Mouse (Mus musculus) lung, postnatal 0 days (tissue): ENCODE measurements at regions not wholly inside any gene's neighbourhood (a gene's known extent, or its start where the extent isn't known, plus 50 kb on each side); places are given as distances from the start of the nearest gene placed in this dataset.

Experiments
- ATAC-seq: fragments of 200-750 bp; cut with Nextera tagmentation; 2 replicates; pipeline ENCODE4 v1.8.0; 2017; ENCODE audit warnings: moderate library complexity
- DNase-seq: peaks from one replicate; pipeline ENCODE4 v3.0.0-alpha.2; 2016; ENCODE audit warnings: low spot score
- H3K27ac ChIP-seq: fragments of 300-500 bp; sonication (generic); 2 replicates; pipeline ENCODE4 v1.5.1; 2014; ENCODE audit warnings: antibody characterized with exemption, mild to moderate bottlenecking, low read length, mixed read lengths
- H3K27me3 ChIP-seq: fragments of 300-500 bp; sonication (generic); replicated peaks from 2 replicates; pipeline ENCODE4 v1.6.1; 2014; ENCODE audit warnings: low read length, mixed read lengths; ENCODE audit not compliant: insufficient read depth
- H3K36me3 ChIP-seq: fragments of 300-500 bp; sonication (generic); 2 replicates; pipeline ENCODE4 v1.6.1; 2014; ENCODE audit warnings: low read length, mixed read lengths; ENCODE audit not compliant: insufficient read depth
- H3K4me1 ChIP-seq: fragments of 300-500 bp; sonication (generic); 2 replicates; pipeline ENCODE4 v1.6.1; 2014; ENCODE audit warnings: antibody characterized with exemption, low read depth, low read length, mixed read lengths; ENCODE audit not compliant: insufficient read depth
- H3K4me2 ChIP-seq: fragments of 300-500 bp; sonication (generic); replicated peaks from 2 replicates; pipeline ENCODE4 v1.6.1; 2014; ENCODE audit warnings: low read depth, mild to moderate bottlenecking, low read length, moderate library complexity, mixed read lengths
- H3K4me3 ChIP-seq: fragments of 300-500 bp; sonication (generic); 2 replicates; pipeline ENCODE4 v1.5.1; 2014; ENCODE audit warnings: low read depth, low read length
- H3K9ac ChIP-seq: fragments of 300-500 bp; sonication (generic); replicated peaks from 2 replicates; pipeline ENCODE4 v1.6.1; 2014; ENCODE audit warnings: low read depth, mild to moderate bottlenecking
- H3K9me3 ChIP-seq: fragments of 300-500 bp; sonication (generic); 2 replicates; pipeline ENCODE4 v1.6.1; 2016; ENCODE audit warnings: low read length, mixed read lengths
- CTCF ChIP-seq: IDR thresholded peaks from 2 replicates; pipeline ENCODE4 v1.5.1; 2016; ENCODE audit warnings: antibody characterized with exemption, mild to moderate bottlenecking
- EP300 ChIP-seq: IDR thresholded peaks from 2 replicates; pipeline ENCODE4 v1.6.1; 2016; ENCODE audit warnings: antibody characterized with exemption, mild to moderate bottlenecking, control low read depth
- WGBS: fragments of 180-500 bp; shearing (Covaris S2); extraction: QIAGEN DNeasy Blood & Tissue Kit; methylation state at CpG from one replicate; pipeline ENCODE4 v1.1.7; 2014; 5-methylcytosine and 5-hydroxymethylcytosine counted together

GRCm38 (mm10) chr16:5661918-5662317 is 223.2 kb upstream of the Rbfox1 start:
- DNase-seq (no peak), ATAC-seq (no peak)
- no peaks in the 10 kb centered on the region for H3K9me3 ChIP-seq
- WGBS: 52% methylated on average over 5 of the region's 5 CpGs
- H3K9ac ChIP-seq: no peak overlapping the region
- H3K4me2 ChIP-seq: no peak overlapping the region
- H3K4me1 ChIP-seq: no peaks in the 10 kb centered on the region
- TF ChIP-seq EP300: no peak
- no peak for TF ChIP-seq CTCF
- H3K4me3 ChIP-seq: no peak overlapping the region
- H3K36me3 ChIP-seq: no peaks in the 10 kb centered on the region
- H3K27me3 ChIP-seq: no peaks in the 10 kb centered on the region
- H3K27ac ChIP-seq: no peak overlapping the region

- Histone ChIP-seq H3K9ac (no peak overlapping the region), H3K27ac (no peak overlapping the region), H3K9me3 (no peaks in the 10 kb centered on the region), H3K36me3 (no peaks in the 10 kb centered on the region), H3K4me1 (no peaks in the 10 kb centered on the region), H3K27me3 (no peaks in the 10 kb centered on the region), H3K4me2 (no peak overlapping the region), H3K4me3 (no peak overlapping the region)
- 27% methylated on average over 1 of the region's 1 CpGs for WGBS
- DNase-seq (no peak), ATAC-seq (no peak)
- TF ChIP-seq EP300: no peak
- TF ChIP-seq CTCF: no peak
These were observed 233.6 kb upstream of the Rbfox1 start for GRCm38 (mm10) chr16:5651551-5651950.

- Histone ChIP-seq H3K9me3 (no peaks in the 10 kb centered on the region), H3K4me1 (no peaks in the 10 kb centered on the region), H3K4me2 (no peak overlapping the region), H3K9ac (no peak overlapping the region), H3K27ac (no peak overlapping the region), H3K36me3 (no peaks in the 10 kb centered on the region), H3K27me3 (no peaks in the 10 kb centered on the region), H3K4me3 (no peak overlapping the region)
- no peak for DNase-seq
- 51% methylated on average over 4 of the region's 4 CpGs for WGBS
- ATAC-seq: no peak
- TF ChIP-seq CTCF (no peak), EP300 (no peak)
These were observed 234.2 kb upstream of the Rbfox1 start for GRCm38 (mm10) chr16:5651002-5651401.

- no peaks in the 10 kb centered on the region for H3K27me3 ChIP-seq
- ATAC-seq: no peak
These were observed 245.2 kb upstream of the Rbfox1 start for GRCm38 (mm10) chr16:5639956-5640355.

GRCm38 (mm10) chr16:5629996-5630395 is 255.2 kb upstream of the Rbfox1 start:
- TF ChIP-seq CTCF (no peak), EP300 (no peak)
- no peak overlapping the region for H3K4me3 ChIP-seq
- H3K27me3 ChIP-seq: no peaks in the 10 kb centered on the region
- WGBS: 52% methylated on average over 3 of the region's 3 CpGs
- no peaks in the 10 kb centered on the region for H3K9me3 ChIP-seq
- H3K4me2 ChIP-seq: no peak overlapping the region
- DNase-seq (no peak), ATAC-seq (no peak)
- H3K9ac ChIP-seq: no peak overlapping the region
- H3K36me3 ChIP-seq: no peaks in the 10 kb centered on the region
- no peak overlapping the region for H3K27ac ChIP-seq
- no peaks in the 10 kb centered on the region for H3K4me1 ChIP-seq

More at GRCm38 (mm10) chr16:5639956-5640355, 245.2 kb upstream of the Rbfox1 start:
- WGBS: 69% methylated on average over 5 of the region's 5 CpGs
- no peak overlapping the region for H3K4me3 ChIP-seq
- no peak for DNase-seq
- H3K9me3 ChIP-seq: no peaks in the 10 kb centered on the region
- no peaks in the 10 kb centered on the region for H3K36me3 ChIP-seq
- H3K4me1 ChIP-seq: no peaks in the 10 kb centered on the region
- no peak overlapping the region for H3K9ac ChIP-seq
- no peak overlapping the region for H3K27ac ChIP-seq
- H3K4me2 ChIP-seq: no peak overlapping the region
- no peak for TF ChIP-seq EP300
- no peak for TF ChIP-seq CTCF

GRCm38 (mm10) chr16:5627910-5628309 is 257.2 kb upstream of the Rbfox1 start:
- Histone ChIP-seq H3K27ac (no peak overlapping the region), H3K36me3 (no peaks in the 10 kb centered on the region), H3K9ac (no peak overlapping the region), H3K9me3 (no peaks in the 10 kb centered on the region), H3K4me3 (no peak overlapping the region), H3K4me2 (no peak overlapping the region), H3K27me3 (no peaks in the 10 kb centered on the region), H3K4me1 (no peaks in the 10 kb centered on the region)
- ATAC-seq: no peak
- DNase-seq: no peak
- WGBS: 52% methylated on average over 4 of the region's 4 CpGs
- no peak for TF ChIP-seq CTCF
- TF ChIP-seq EP300: no peak
